ENCODE assay signal across 18 mouse cellular contexts in the genomic region with DNA sequence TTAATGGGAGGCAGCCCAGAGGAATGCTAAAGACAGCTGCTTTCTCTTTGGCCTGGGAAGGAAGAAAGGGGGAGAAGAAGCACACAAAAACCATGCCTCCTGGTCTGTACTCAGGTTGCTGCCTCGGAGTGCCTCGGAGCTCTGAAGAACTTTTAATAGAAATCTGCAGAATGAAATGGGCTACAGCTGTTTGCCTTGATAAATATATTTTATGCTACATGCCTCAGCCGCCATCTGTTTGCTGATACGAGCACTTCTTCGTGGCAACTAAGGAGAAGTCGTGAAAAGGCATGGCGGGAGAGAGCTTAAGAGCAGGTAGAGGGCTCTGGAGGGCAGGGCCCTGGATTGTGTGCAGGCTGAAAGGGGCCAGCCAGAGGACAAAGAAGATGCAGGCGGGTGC.
"Had no signal": no experiment of that assay in that cellular context is flagged by ENCODE, and none has a peak within 500 bp of the region (broad histone marks: within the 10 kb centered on the region; RNA-seq: fewer than 3 reads in every experiment).

No protein-coding gene starts in this region.

- H3K4me2 ChIP-seq: lung, embryonic 15.5 days; midbrain, embryonic 11.5 days; midbrain, embryonic 13.5 days; midbrain, embryonic 15.5 days; neural tube, embryonic 12.5 days; stomach, embryonic 15.5 days had no signal

- H3K27ac ChIP-seq: lung, embryonic 15.5 days; macrophage; midbrain, embryonic 13.5 days; midbrain, embryonic 15.5 days; neural tube, embryonic 12.5 days; stomach, embryonic 15.5 days; stomach, postnatal 0 days had no signal

- H3K4me1 ChIP-seq: lung, embryonic 15.5 days; megakaryocyte, embryonic 14.5 days; midbrain, embryonic 15.5 days; neural tube, embryonic 12.5 days; stomach, embryonic 15.5 days had no signal

- H3K27me3 ChIP-seq: lung, embryonic 15.5 days; megakaryocyte, embryonic 14.5 days; midbrain, embryonic 13.5 days; midbrain, embryonic 15.5 days; neural tube, embryonic 12.5 days; stomach, embryonic 15.5 days had no signal

- H3K9ac ChIP-seq: liver, postnatal 0 days; lung, embryonic 15.5 days; midbrain, embryonic 13.5 days; midbrain, embryonic 15.5 days; neural tube, embryonic 12.5 days; stomach, embryonic 15.5 days had no signal

- ATAC-seq: liver, postnatal 0 days; lung, postnatal 0 days; midbrain, embryonic 13.5 days; midbrain, embryonic 15.5 days had no signal

- DNase-seq: liver, postnatal 0 days; lung, adult 2 months; lung, postnatal 14 days; lung, postnatal 36 days; right cerebral cortex, postnatal 14 days; thymus, adult 2 months; thymus, postnatal 25 days; thymus, postnatal 4 days had no signal

- H3K9me3 ChIP-seq: lung, embryonic 15.5 days; midbrain, embryonic 13.5 days; midbrain, embryonic 15.5 days; neural tube, embryonic 12.5 days; stomach, embryonic 15.5 days had no signal

- H3K36me3 ChIP-seq: lung, embryonic 15.5 days; midbrain, embryonic 13.5 days; midbrain, embryonic 15.5 days; neural tube, embryonic 12.5 days; stomach, embryonic 15.5 days had no signal

- H3K4me3 ChIP-seq: lung, embryonic 15.5 days; megakaryocyte, embryonic 14.5 days; midbrain, embryonic 13.5 days; midbrain, embryonic 15.5 days; neural tube, embryonic 12.5 days; stomach, embryonic 15.5 days had no signal
